Mouse (Mus musculus) brown adipose tissue, adult 24 weeks (tissue): Measurements from ENCODE around the gene Cd180. TPM values are rescaled to one million over a fixed set of nuclear protein-coding genes. Genes with fewer than 3 reads are reported as not detected.
"Not testable (repeated sequence)": the region's sequence is repeated elsewhere in the genome, so short reads cannot be mapped to it uniquely, and the experiment has no call there.

Experiments used
- H3K27ac ChIP-seq: fragments of 200-500 bp; replicated peaks from 2 replicates; pipeline ENCODE4 v1.5.1; 2012; ENCODE audit warnings: low read depth, mild to moderate bottlenecking, low read length
- H3K4me1 ChIP-seq: fragments of 200-500 bp; 2 replicates; pipeline ENCODE4 v1.6.1; 2012; ENCODE audit warnings: low read length, mixed read lengths; ENCODE audit not compliant: control insufficient read depth, insufficient read depth, insufficient read length
- H3K4me3 ChIP-seq: fragments of 200-500 bp; 2 replicates; pipeline ENCODE4 v1.5.1; 2012; ENCODE audit warnings: low read depth, mild to moderate bottlenecking, low read length, moderate library complexity; ENCODE audit not compliant: insufficient read depth
- polyA plus RNA-seq: library from polyadenylated mRNA; stranded (reverse); fragments of >200 nt; gene quantifications from 2 replicates; pipeline ENCODE4 v1.2.4, GENCODE M21; 2012; ENCODE audit not compliant: missing spikeins, insufficient read depth, insufficient read length

The Cd180 gene
- polyA plus RNA-seq, 1 experiment, result 1.7 TPM

GRCm38 (mm10) chr13:102695121-102695905, 2.0 kb downstream of the Cd180 start:
- Histone ChIP-seq H3K4me1 (peaks cover 6% of the 10 kb centered on the region; the same call in 1 of the 2 replicates), H3K4me3 (no peak overlapping the region), H3K27ac (peak overlapping the region; percentile 35)

GRCm38 (mm10) chr13:102698335-102698734, 5.0 kb downstream of the Cd180 start:
- H3K4me3 ChIP-seq, result peak overlapping the region; percentile 0
- no peaks in the 10 kb centered on the region for H3K4me1 ChIP-seq

GRCm38 (mm10) chr13:102698751-102699323, 5.5 kb downstream of the Cd180 start:
- peak overlapping the region; percentile 0 for H3K4me3 ChIP-seq
- no peaks in the 10 kb centered on the region for H3K4me1 ChIP-seq
- no peak overlapping the region for H3K27ac ChIP-seq

More at GRCm38 (mm10) chr13:102698335-102698734, 5.0 kb downstream of the Cd180 start:
- H3K27ac ChIP-seq, result no peak overlapping the region

GRCm38 (mm10) chr13:102700176-102700575, 6.8 kb downstream of the Cd180 start:
- Histone ChIP-seq H3K27ac (no peak overlapping the region), H3K4me1 (no peaks in the 10 kb centered on the region), H3K4me3 (no peak overlapping the region)

GRCm38 (mm10) chr13:102700744-102701143, 7.4 kb downstream of the Cd180 start:
- no peak overlapping the region for H3K4me3 ChIP-seq
- no peak overlapping the region; the same call in 1 of the 2 replicates for H3K27ac ChIP-seq
- H3K4me1 ChIP-seq, result no peaks in the 10 kb centered on the region

- H3K4me3 ChIP-seq, result no peak overlapping the region
- H3K4me1 ChIP-seq, result no peaks in the 10 kb centered on the region
- H3K27ac ChIP-seq, result no peak overlapping the region
Measured at GRCm38 (mm10) chr13:102716973-102717372, 23.6 kb downstream of the Cd180 start.

- no peak overlapping the region for H3K27ac ChIP-seq
- no peak overlapping the region for H3K4me3 ChIP-seq
- no peaks in the 10 kb centered on the region for H3K4me1 ChIP-seq
Measured at GRCm38 (mm10) chr13:102725416-102725815, 32.1 kb downstream of the Cd180 start.

- Histone ChIP-seq H3K27ac (no peak overlapping the region), H3K4me3 (no peak overlapping the region), H3K4me1 (no peaks in the 10 kb centered on the region)
Measured at GRCm38 (mm10) chr13:102725906-102726305, 32.5 kb downstream of the Cd180 start.

GRCm38 (mm10) chr13:102726876-102727275, 33.5 kb downstream of the Cd180 start:
- Histone ChIP-seq H3K27ac (no peak overlapping the region), H3K4me1 (no peaks in the 10 kb centered on the region), H3K4me3 (no peak overlapping the region)

GRCm38 (mm10) chr13:102728035-102728434, 34.7 kb downstream of the Cd180 start:
- H3K4me3 ChIP-seq, result no peak overlapping the region
- H3K4me1 ChIP-seq, result no peaks in the 10 kb centered on the region
- no peak overlapping the region; the same call in 1 of the 2 replicates for H3K27ac ChIP-seq

GRCm38 (mm10) chr13:102728951-102729350, 35.6 kb downstream of the Cd180 start:
- H3K27ac ChIP-seq, H3K4me3 ChIP-seq, H3K4me1 ChIP-seq: not testable (repeated sequence)

GRCm38 (mm10) chr13:102733063-102733462, 39.7 kb downstream of the Cd180 start:
- Histone ChIP-seq H3K27ac (no peak overlapping the region), H3K4me3 (no peak overlapping the region), H3K4me1 (no peaks in the 10 kb centered on the region)

- no peak overlapping the region for H3K4me3 ChIP-seq
- no peaks in the 10 kb centered on the region for H3K4me1 ChIP-seq
- no peak overlapping the region for H3K27ac ChIP-seq
Measured at GRCm38 (mm10) chr13:102737811-102738210, 44.5 kb downstream of the Cd180 start.

GRCm38 (mm10) chr13:102739720-102740535, 46.6 kb downstream of the Cd180 start:
- H3K4me1 ChIP-seq, result no peaks in the 10 kb centered on the region
- H3K27ac ChIP-seq, result no peak overlapping the region
- H3K4me3 ChIP-seq, result no peak overlapping the region
